Mouse (Mus musculus) limb, embryonic 14.5 days (tissue): Measurements from ENCODE around the gene Gm49322. TPM values are rescaled to one million over a fixed set of nuclear protein-coding genes. Genes with fewer than 3 reads are reported as not detected.

Experiments
- ATAC-seq: fragments of 200-750 bp; cut with Nextera tagmentation; 2 replicates; pipeline ENCODE4 v1.8.0; 2017; ENCODE audit warnings: low read depth, moderate number of reproducible peaks, moderate TSS enrichment; ENCODE audit not compliant: low FRiP score
- DNase-seq: peaks from one replicate; pipeline ENCODE4 v3.0.0-alpha.2; 2015; ENCODE audit warnings: low spot score
- H3K27ac ChIP-seq: fragments of 300-500 bp; sonication (generic); replicated peaks from 2 replicates; pipeline ENCODE4 v1.5.1; 2014; ENCODE audit warnings: low read depth, mild to moderate bottlenecking, low read length, moderate library complexity, mixed read lengths
- H3K27me3 ChIP-seq: fragments of 300-500 bp; sonication (generic); 2 replicates; pipeline ENCODE4 v1.6.1; 2014; ENCODE audit warnings: low read length, mixed read lengths; ENCODE audit not compliant: control insufficient read depth, insufficient read depth
- H3K36me3 ChIP-seq: fragments of 300-500 bp; sonication (generic); 2 replicates; pipeline ENCODE4 v1.6.1; 2014; ENCODE audit warnings: mild to moderate bottlenecking, low read length, moderate library complexity, mixed read lengths; ENCODE audit not compliant: control insufficient read depth, insufficient read depth
- H3K4me1 ChIP-seq: fragments of 300-500 bp; sonication (generic); 2 replicates; pipeline ENCODE4 v1.6.1; 2014; ENCODE audit warnings: antibody characterized with exemption, low read length, mixed read lengths; ENCODE audit not compliant: control insufficient read depth, insufficient read depth
- H3K4me2 ChIP-seq: fragments of 300-500 bp; sonication (generic); replicated peaks from 2 replicates; pipeline ENCODE4 v1.6.1; 2014; ENCODE audit warnings: low read depth, mild to moderate bottlenecking, low read length, moderate library complexity; ENCODE audit not compliant: severe bottlenecking
- H3K4me3 ChIP-seq: fragments of 300-500 bp; sonication (generic); replicated peaks from 2 replicates; pipeline ENCODE4 v1.5.1; 2014; ENCODE audit warnings: low read length
- H3K9ac ChIP-seq: fragments of 300-500 bp; sonication (generic); 2 replicates; pipeline ENCODE4 v1.6.1; 2014; ENCODE audit warnings: mild to moderate bottlenecking, low read depth, low read length, moderate library complexity; ENCODE audit not compliant: severe bottlenecking
- H3K9me3 ChIP-seq: fragments of 300-500 bp; sonication (generic); 2 replicates; pipeline ENCODE4 v1.6.1; 2016; ENCODE audit warnings: low read length; ENCODE audit not compliant: control insufficient read depth
- POLR2A ChIP-seq: fragments of 200-500 bp; IDR thresholded peaks from 2 replicates; pipeline ENCODE4 v1.8.0; 2012; ENCODE audit warnings: inconsistent platforms, mild to moderate bottlenecking, moderate library complexity, borderline replicate concordance; ENCODE audit not compliant: insufficient read depth, insufficient read length; ENCODE audit errors: extremely low read depth
- WGBS: fragments of 180-500 bp; shearing (Covaris S2); extraction: QIAGEN DNeasy Blood & Tissue Kit; methylation state at CpG from one replicate; pipeline ENCODE4 v1.1.7; 2014; 5-methylcytosine and 5-hydroxymethylcytosine counted together
- polyA plus RNA-seq, 2 experiments: library from polyadenylated mRNA; depleted of rRNA in 1 of 2; stranded (reverse) in 1 of 2; unstranded in 1 of 2; fragments of >200 nt; fragmentation: Nextera tagmentation in 1 of 2; extraction: Ambion mirVana in 1 of 2; gene quantifications; 2 replicates each; pipeline versions ENCODE4 v1.2.1 to v1.2.3; 2012 to 2014

The Gm49322 gene
- polyA plus RNA-seq, 2 experiments = 2.8 to 5.6 TPM

DNA sequence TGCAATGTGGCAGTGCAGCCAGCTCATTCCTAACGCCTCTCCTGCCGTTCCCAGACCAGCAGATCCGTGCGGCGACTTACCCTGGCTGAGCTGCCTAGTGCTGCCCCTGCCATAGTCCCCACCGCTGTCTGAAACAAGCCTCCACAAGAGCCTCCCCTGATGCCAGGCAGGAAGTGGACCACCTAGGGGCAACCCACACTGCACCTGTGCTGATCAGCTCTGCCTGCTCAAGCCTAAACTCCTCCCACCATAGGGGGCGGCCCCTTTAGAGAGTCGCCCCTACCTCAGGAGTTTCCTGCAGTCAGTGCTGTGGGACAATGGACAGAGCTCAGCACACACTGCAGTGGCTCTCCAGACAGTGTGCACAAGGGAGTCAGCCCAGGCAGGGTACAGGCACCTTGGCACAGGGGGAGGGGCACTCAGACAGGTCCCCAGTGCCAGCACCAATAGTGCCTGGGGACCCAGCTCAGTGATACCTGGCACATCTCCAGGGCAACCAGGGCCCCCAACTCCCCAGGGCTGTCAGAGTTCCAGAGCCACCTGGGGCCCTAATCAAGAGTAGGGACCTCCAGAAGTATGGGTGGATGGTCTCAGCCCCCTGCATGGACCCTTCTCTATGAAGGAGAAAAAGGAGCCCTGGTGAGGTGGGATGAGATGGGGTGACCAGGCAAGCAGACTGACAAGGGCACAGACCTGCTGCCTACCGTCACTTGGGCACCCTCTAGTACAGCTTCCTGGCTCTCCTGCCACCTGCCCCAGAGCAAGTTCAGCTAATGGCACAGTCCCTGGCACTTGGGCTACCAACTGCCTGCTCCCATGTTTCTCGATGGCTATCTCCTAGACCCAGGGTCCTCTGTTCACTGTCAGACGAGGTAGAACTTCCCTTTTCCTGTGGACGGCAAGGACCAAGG, 20.9 kb upstream of the Gm49322 start:
- DNase-seq (no peak), ATAC-seq (no peak)
- 0 out of 2 replicates have a peak overlapping the region, but pooled peaks have one; percentile 7 for H3K27ac ChIP-seq
- H3K9me3 ChIP-seq = no peaks in the 10 kb centered on the region
- 81% methylated on average over 12 of the region's 12 CpGs for WGBS
- H3K27me3 ChIP-seq = no peaks in the 10 kb centered on the region
- H3K36me3 ChIP-seq = peaks cover 41% of the 10 kb centered on the region
- peaks cover 13% of the 10 kb centered on the region for H3K4me1 ChIP-seq
- no peak overlapping the region for H3K4me2 ChIP-seq
- H3K9ac ChIP-seq = no peak overlapping the region
- no peak for TF ChIP-seq POLR2A
- no peak overlapping the region for H3K4me3 ChIP-seq

DNA sequence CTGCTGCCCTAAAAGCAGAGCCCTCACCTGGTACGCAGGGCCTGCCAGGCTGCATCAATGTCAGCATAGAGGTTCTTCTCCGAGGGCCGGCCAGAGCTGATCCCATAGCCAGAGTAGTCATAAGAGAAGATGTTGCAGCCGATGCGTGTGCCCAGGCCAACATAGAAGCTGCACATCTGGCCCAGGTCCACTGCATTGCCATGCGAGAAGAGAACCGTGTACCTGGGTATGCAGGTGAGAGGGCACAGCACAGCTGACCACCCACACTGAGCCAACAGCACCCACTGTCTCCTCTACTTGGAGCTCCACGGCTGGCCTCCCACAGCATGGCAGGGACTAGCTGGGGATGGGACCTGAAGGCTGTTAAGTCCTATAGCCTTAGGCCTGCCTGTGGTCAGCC, 20.2 kb upstream of the Gm49322 start:
- Histone ChIP-seq H3K4me2 (no peak overlapping the region), H3K4me1 (peaks cover 15% of the 10 kb centered on the region), H3K27me3 (no peaks in the 10 kb centered on the region), H3K27ac (no peak overlapping the region), H3K9me3 (no peaks in the 10 kb centered on the region), H3K36me3 (peaks cover 41% of the 10 kb centered on the region), H3K9ac (no peak overlapping the region), H3K4me3 (no peak overlapping the region)
- no peak for DNase-seq
- ATAC-seq = no peak
- WGBS = 93% methylated on average over 8 of the region's 8 CpGs
- TF ChIP-seq POLR2A = no peak

DNA sequence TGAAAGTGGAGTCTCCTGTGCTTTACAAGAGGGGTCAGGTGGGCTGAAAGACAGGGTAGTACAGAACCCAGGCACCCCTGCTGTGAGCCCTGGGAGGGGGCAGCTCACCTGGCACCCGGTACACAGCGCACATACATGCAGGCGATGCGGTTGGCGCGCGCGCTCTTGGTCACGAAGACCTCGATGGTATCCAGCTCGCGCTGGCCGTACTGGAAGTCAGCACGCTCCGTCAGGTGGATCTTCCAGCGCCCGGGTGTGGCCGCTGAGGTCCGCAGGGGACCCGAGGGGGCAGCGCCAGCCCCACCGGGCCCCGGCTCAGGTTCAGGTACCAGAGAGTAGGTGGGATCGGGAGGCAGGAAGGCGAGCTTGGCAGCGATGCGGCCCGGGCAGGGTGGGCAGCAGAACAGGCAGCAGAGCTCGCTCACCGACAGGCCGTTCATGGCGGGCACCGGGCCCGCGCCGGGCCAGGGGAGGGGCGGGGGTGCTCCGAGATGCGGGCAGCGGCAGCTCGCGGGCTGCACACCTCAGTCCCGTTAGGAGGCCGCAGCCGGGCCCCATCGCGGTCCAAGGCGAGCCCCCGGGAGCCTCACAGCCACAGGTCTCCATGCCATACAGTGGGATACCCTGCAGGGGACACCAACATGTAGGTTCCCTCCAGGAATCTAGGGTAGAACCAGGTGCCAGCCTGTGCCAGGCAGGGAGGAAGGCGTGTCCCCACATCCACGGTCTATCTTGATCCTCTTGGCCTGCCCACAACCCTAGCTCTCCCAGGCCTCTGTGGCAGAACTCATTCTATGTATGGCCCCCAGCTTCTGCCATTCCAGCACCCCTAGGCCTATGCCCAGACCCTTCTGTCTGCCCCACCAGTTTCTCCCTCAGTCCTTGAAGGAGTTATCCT, 19.2 kb upstream of the Gm49322 start:
- Histone ChIP-seq H3K27ac (peak overlapping the region; percentile 13; the same call in 1 of the 2 replicates), H3K9ac (peak overlapping the region; percentile 34; the same call in 1 of the 2 replicates), H3K27me3 (no peaks in the 10 kb centered on the region), H3K4me2 (no peak overlapping the region; the same call in none of the 2 replicates), H3K9me3 (no peaks in the 10 kb centered on the region), H3K36me3 (peaks cover 38% of the 10 kb centered on the region), H3K4me3 (no peak overlapping the region), H3K4me1 (peaks cover 16% of the 10 kb centered on the region)
- no peak for ATAC-seq
- no peak for TF ChIP-seq POLR2A
- 93% methylated on average over 33 of the region's 51 CpGs for WGBS
- no peak for DNase-seq

DNA sequence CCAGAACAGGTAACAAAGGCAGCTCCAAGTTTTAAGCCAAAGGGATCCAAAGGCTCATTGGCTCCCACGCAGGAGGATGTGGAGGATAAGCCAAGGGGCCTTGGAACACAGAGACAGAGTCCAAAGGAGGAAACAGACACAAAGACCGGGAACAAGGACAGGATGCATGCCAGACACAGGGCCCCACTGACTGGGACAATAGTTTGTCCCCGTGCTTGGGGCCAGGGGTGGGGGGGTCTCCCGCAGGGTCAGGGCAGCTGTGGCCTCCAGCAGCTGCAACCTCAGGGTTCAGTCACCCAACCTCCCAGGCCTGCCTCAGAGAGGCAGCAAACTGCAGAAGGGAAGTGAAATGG, 18.5 kb upstream of the Gm49322 start:
- Histone ChIP-seq H3K36me3 (peaks cover 38% of the 10 kb centered on the region), H3K9ac (no peak overlapping the region), H3K9me3 (no peaks in the 10 kb centered on the region), H3K27me3 (no peaks in the 10 kb centered on the region), H3K4me2 (no peak overlapping the region; the same call in 1 of the 2 replicates), H3K27ac (no peak overlapping the region; the same call in 1 of the 2 replicates), H3K4me3 (no peak overlapping the region), H3K4me1 (peaks cover 16% of the 10 kb centered on the region)
- WGBS = 39% methylated on average over 4 of the region's 4 CpGs
- ATAC-seq = no peak
- TF ChIP-seq POLR2A = no peak
- no peak for DNase-seq
